Mouse (Mus musculus) right cerebral cortex, postnatal 10 days (tissue): Measurements from ENCODE around the gene Lamc2.
"Not testable (repeated sequence)": the region's sequence is repeated elsewhere in the genome, so short reads cannot be mapped to it uniquely, and the experiment has no call there.

Experiments
- DNase-seq, 2 experiments: peaks; one replicate each; pipeline ENCODE4 v3.0.0; 2021; ENCODE audit warnings: low spot score in 2 of 2

Lamc2 gene

GRCm38 (mm10) chr1:153095328-153095727 is 90.9 kb downstream of the Lamc2 start:
- DNase-seq, result no peak

DNA sequence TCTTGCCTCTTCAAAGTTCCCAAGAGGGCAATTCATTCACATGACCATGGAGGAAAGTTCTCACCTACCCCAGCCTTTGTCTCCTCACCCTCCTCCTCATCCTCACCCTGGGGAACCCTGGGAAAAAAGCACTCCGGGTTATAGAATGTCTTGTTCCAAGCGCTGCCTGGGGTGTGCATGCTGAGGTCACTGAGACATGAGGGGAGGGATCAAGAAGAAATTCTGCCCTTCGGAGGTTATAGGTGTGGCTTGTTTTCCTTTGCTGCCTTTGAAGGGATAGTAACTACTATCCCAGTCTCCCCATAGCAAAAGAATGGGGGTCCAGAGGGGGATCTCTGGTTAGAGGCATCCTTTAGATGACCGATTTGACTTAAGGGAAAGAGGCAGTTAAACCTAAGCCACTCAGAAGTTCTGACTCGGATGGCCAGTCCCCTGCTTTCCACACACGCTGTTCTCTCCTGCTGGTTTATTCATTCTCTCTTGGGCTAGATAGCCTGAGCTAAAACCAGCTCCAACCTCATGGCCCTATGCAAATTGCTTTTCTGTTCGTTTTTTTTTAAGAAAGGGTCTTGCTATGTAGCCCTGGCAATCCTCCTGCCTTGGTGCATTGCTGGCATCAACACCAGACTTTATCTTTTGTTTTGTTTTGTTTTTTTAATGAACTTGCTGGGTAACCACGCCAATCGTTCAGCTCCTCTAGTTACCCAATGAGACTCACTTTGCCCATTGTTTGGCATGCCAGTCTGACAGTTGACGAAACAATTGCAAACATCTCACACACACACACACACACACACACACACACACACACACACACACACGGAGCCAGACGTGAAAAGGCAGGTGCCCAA is 91.8 kb downstream of the Lamc2 start:
- no peak for DNase-seq

DNA sequence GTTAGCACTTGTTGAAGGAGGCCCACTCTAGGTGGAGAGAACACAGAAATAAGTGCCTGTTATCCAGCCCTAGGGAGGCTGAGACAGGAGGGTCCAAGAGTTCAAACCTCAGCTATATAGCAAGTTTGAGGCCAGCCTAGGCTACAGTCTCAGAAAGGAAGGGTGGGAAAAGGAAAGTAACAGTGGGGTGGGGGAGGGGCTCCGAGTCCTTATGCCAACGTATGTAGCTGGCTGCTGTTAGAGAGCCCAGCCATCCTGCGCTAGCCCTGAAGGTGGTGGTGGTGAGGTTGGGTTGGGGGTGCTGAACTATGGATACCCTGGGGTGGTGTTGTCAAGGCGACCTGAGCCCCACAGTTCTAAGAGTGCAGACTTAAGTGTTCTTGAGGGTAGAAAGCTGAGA is 92.7 kb downstream of the Lamc2 start:
- DNase-seq, result no peak

- no peak for DNase-seq
Measured at GRCm38 (mm10) chr1:153093172-153093571, 93.1 kb downstream of the Lamc2 start.

GRCm38 (mm10) chr1:153092237-153092975 is 93.8 kb downstream of the Lamc2 start:
- DNase-seq, result peak; percentile 79 to 82

GRCm38 (mm10) chr1:153091438-153092236 is 94.6 kb downstream of the Lamc2 start:
- DNase-seq, result no peak

DNA sequence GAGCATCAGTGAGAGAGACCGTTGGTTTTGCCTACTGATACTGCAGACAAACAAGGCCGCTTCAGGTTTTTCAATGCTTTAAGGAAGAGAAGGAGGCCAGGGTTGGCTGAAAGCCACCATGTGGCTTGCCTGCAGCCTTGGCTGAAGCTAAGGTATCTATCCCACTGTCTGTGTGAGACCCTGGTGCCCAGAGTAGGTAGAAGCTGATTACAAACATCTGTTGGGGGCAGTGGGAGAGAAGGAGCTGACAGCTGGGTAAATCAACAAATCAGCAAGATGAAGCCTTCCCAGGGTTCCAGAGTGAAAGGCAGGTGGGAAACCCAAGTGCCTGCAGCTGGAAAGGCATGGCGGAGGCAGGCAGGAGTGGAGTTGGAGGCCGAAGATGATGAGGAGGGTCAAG is 95.4 kb downstream of the Lamc2 start:
- no peak for DNase-seq

DNA sequence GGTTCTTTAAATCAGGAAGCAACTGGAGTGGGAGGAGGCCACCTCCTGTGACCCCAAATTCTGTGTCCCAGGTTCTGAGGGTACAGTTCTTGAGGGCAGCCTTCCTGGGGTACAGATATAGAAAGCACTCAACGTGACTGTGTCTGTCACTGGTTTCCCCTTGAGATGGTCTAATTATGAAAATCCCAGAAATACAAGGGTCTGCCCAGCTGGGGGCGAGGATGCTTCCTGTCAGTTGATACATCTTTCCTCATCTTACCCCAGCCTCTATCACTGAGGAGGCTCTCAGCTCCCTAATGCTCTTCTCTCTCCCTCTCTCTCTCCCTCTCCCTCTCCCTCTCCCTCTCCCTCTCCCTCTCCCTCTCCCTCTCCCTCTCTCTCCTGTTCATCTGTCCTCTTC is 96.2 kb downstream of the Lamc2 start:
- no peak for DNase-seq

DNA sequence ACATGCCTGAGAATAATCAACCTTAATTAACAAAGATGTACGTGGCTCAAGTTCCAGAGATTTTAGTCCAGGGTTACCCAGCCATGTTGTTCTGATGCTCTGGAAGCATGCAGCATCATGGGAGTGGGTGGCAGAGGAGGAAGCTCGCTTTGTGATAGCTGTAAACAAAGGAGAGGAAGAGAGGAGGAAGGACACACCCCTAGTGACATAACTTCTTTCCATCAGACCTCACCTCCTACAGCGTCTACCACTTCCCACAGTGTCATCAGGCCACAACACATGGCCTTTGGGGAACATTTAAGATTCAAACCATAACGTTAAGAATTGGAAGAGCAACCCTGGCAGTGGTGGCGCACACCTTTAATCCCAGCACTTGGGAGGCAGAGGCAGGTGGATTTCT is 98.5 kb downstream of the Lamc2 start:
- no peak for DNase-seq

- no peak for DNase-seq
Measured at GRCm38 (mm10) chr1:153085198-153085597, 101.0 kb downstream of the Lamc2 start.

GRCm38 (mm10) chr1:153084191-153084590 is 102.1 kb downstream of the Lamc2 start:
- peak; percentile 62 to 64 for DNase-seq

DNA sequence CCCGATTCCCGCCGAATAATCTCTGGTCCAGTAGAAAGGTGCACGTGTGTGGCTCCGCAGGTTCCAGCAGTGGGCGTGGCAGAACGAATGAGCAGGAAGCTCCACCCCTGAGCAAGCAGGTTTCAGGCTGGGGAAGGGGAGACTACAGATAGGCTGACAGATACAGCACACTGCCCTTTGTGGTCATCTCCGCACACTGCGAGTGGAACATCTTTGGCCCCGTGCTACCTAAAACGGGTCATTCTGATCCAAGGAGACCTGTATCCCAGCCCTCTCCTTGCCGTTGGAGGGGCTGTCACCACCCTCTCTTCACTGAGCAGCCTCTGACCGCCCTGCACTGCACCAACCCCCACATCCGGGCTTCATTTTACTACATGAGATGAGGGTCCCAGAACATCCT is 103.0 kb downstream of the Lamc2 start:
- DNase-seq, result not testable (repeated sequence)

- no peak for DNase-seq
Measured at GRCm38 (mm10) chr1:153075955-153076354, 110.3 kb downstream of the Lamc2 start.

GRCm38 (mm10) chr1:153075087-153075736 is 111.0 kb downstream of the Lamc2 start:
- no peak for DNase-seq

- no peak for DNase-seq
Measured at GRCm38 (mm10) chr1:153073441-153073840, 112.8 kb downstream of the Lamc2 start.
